Mouse (Mus musculus) liver, postnatal 0 days (tissue): ENCODE measurements at regions not wholly inside any gene's neighbourhood (a gene's known extent, or its start where the extent isn't known, plus 50 kb on each side); places are given as distances from the start of the nearest gene placed in this dataset.

Source experiments
- ATAC-seq: fragments of 200-750 bp; cut with Nextera tagmentation; 2 replicates; pipeline ENCODE4 v1.8.0; 2017; ENCODE audit warnings: mild to moderate bottlenecking, moderate library complexity
- DNase-seq: peaks from one replicate; pipeline ENCODE4 v3.0.0-alpha.2; 2016
- H3K27ac ChIP-seq: fragments of 300-500 bp; sonication (generic); 2 replicates; pipeline ENCODE4 v1.5.1; 2014; ENCODE audit warnings: antibody characterized with exemption, moderate library complexity, mild to moderate bottlenecking, low read depth
- H3K27me3 ChIP-seq: fragments of 300-500 bp; sonication (generic); 2 replicates; pipeline ENCODE4 v1.6.1; 2014; ENCODE audit warnings: low read length, control low read depth, mixed read lengths; ENCODE audit not compliant: insufficient read depth
- H3K36me3 ChIP-seq: fragments of 300-500 bp; sonication (generic); replicated peaks from 2 replicates; pipeline ENCODE4 v1.6.1; 2014; ENCODE audit warnings: mild to moderate bottlenecking, control low read depth, low read length, moderate library complexity, mixed read lengths; ENCODE audit not compliant: insufficient read depth
- H3K4me1 ChIP-seq: fragments of 300-500 bp; sonication (generic); 2 replicates; pipeline ENCODE4 v1.6.1; 2014; ENCODE audit warnings: antibody characterized with exemption, mild to moderate bottlenecking, control low read depth; ENCODE audit not compliant: insufficient read depth
- H3K4me2 ChIP-seq: fragments of 300-500 bp; sonication (generic); 2 replicates; pipeline ENCODE4 v1.6.1; 2014; ENCODE audit warnings: low read depth, mild to moderate bottlenecking, low read length, moderate library complexity, mixed read lengths
- H3K4me3 ChIP-seq: fragments of 300-500 bp; sonication (generic); 2 replicates; pipeline ENCODE4 v1.5.1; 2014; ENCODE audit warnings: low read depth, low read length
- H3K9ac ChIP-seq: fragments of 300-500 bp; sonication (generic); replicated peaks from 2 replicates; pipeline ENCODE4 v1.6.1; 2014; ENCODE audit warnings: mild to moderate bottlenecking, moderate library complexity
- H3K9me3 ChIP-seq: fragments of 300-500 bp; sonication (generic); 2 replicates; pipeline ENCODE4 v1.6.1; 2016; ENCODE audit warnings: mild to moderate bottlenecking, control low read depth, low read length, mixed read lengths
- CTCF ChIP-seq: sonication (generic); IDR thresholded peaks from 2 replicates; pipeline ENCODE4 v1.5.1; 2016; ENCODE audit warnings: antibody characterized with exemption, low read depth
- EP300 ChIP-seq: IDR thresholded peaks from 2 replicates; pipeline ENCODE4 v1.6.1; 2016; ENCODE audit warnings: antibody characterized with exemption, low read depth, mild to moderate bottlenecking
- WGBS: fragments of 180-500 bp; shearing (Covaris S2); extraction: QIAGEN DNeasy Blood & Tissue Kit; methylation state at CpG from one replicate; pipeline ENCODE4 v1.1.7; 2014; ENCODE audit not compliant: insufficient replicate concordance; 5-methylcytosine and 5-hydroxymethylcytosine counted together

DNA sequence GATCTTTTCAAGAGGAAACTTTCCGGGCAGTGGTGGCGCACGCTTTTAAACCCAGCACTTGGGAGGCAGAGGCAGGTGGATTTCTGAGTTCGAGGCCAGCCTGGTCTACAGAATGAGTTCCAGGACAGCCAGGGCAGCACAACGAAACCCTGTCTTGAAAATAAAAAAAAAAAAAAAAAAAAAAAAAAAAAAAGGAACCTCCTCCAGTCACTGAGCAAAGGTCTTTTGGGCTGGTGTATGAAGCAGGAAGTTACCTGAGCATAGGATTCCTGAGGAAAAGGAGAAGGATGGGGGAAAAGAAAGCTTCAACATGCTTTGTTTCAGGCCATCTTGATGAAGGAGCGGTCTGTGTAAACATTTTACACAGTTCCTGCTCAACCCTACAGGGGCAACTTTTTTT lies 72.9 kb upstream of the Serbp1 start:
- no peak overlapping the region for H3K4me2 ChIP-seq

GRCm38 (mm10) chr6:67163947-67164346 lies 74.0 kb upstream of the Serbp1 start:
- H3K9me3 ChIP-seq, result no peaks in the 10 kb centered on the region
- H3K36me3 ChIP-seq, result no peaks in the 10 kb centered on the region
- H3K9ac ChIP-seq, result no peak overlapping the region
- H3K4me1 ChIP-seq, result peaks cover 39% of the 10 kb centered on the region
- WGBS, result 51% methylated on average over 2 of the region's 2 CpGs
- no peak for DNase-seq
- H3K4me3 ChIP-seq, result no peak overlapping the region
- no peaks in the 10 kb centered on the region for H3K27me3 ChIP-seq
- no peak overlapping the region for H3K4me2 ChIP-seq
- H3K27ac ChIP-seq, result peak overlapping the region; percentile 26; the same call in 1 of the 2 replicates
- TF ChIP-seq EP300 (no peak), CTCF (no peak)
- ATAC-seq, result no peak

More for the DNA sequence above, 72.9 kb upstream of the Serbp1 start:
- Histone ChIP-seq H3K4me1 (peaks cover 30% of the 10 kb centered on the region), H3K9ac (no peak overlapping the region), H3K9me3 (no peaks in the 10 kb centered on the region), H3K4me3 (no peak overlapping the region), H3K27ac (no peak overlapping the region), H3K27me3 (no peaks in the 10 kb centered on the region), H3K36me3 (no peaks in the 10 kb centered on the region)
- TF ChIP-seq EP300 (no peak), CTCF (no peak)
- ATAC-seq, result no peak
- DNase-seq, result no peak
- WGBS, result 85% methylated on average over 6 of the region's 6 CpGs

GRCm38 (mm10) chr6:67162814-67163213 lies 75.2 kb upstream of the Serbp1 start:
- 54% methylated on average over 3 of the region's 3 CpGs for WGBS
- Histone ChIP-seq H3K36me3 (no peaks in the 10 kb centered on the region), H3K4me2 (peak overlapping the region; percentile 60; the same call in 1 of the 2 replicates), H3K4me1 (peaks cover 38% of the 10 kb centered on the region), H3K27ac (peak overlapping the region; percentile 97), H3K9ac (0 out of 2 replicates have a peak overlapping the region, but pooled peaks have one; percentile 31), H3K4me3 (no peak overlapping the region), H3K9me3 (no peaks in the 10 kb centered on the region), H3K27me3 (no peaks in the 10 kb centered on the region)
- no peak for ATAC-seq
- TF ChIP-seq EP300 (no peak), CTCF (no peak)
- DNase-seq, result no peak

GRCm38 (mm10) chr6:67161610-67162009 lies 76.4 kb upstream of the Serbp1 start:
- H3K27ac ChIP-seq, result peak overlapping the region; percentile 97
- 37% methylated on average over 7 of the region's 7 CpGs for WGBS
- no peaks in the 10 kb centered on the region for H3K36me3 ChIP-seq
- no peaks in the 10 kb centered on the region for H3K9me3 ChIP-seq
- H3K4me3 ChIP-seq, result 0 out of 2 replicates have a peak overlapping the region, but pooled peaks have one; percentile 17
- TF ChIP-seq EP300 (peak; percentile 100), CTCF (no peak)
- H3K4me1 ChIP-seq, result peaks cover 38% of the 10 kb centered on the region
- no peak overlapping the region for H3K9ac ChIP-seq
- ATAC-seq (peak; percentile 94), DNase-seq (peak; percentile 67)
- no peaks in the 10 kb centered on the region for H3K27me3 ChIP-seq
- H3K4me2 ChIP-seq, result peak overlapping the region; percentile 60

GRCm38 (mm10) chr6:67160564-67160963 lies 77.4 kb upstream of the Serbp1 start:
- H3K36me3 ChIP-seq, result no peaks in the 10 kb centered on the region
- 52% methylated on average over 3 of the region's 3 CpGs for WGBS
- TF ChIP-seq EP300 (peak; percentile 53), CTCF (no peak)
- peak overlapping the region; percentile 94 for H3K27ac ChIP-seq
- ATAC-seq, result no peak
- H3K4me1 ChIP-seq, result peaks cover 33% of the 10 kb centered on the region
- H3K4me3 ChIP-seq, result no peak overlapping the region
- no peaks in the 10 kb centered on the region for H3K9me3 ChIP-seq
- no peaks in the 10 kb centered on the region for H3K27me3 ChIP-seq
- no peak for DNase-seq
- H3K9ac ChIP-seq, result no peak overlapping the region
- peak overlapping the region; percentile 34; the same call in 1 of the 2 replicates for H3K4me2 ChIP-seq

DNA sequence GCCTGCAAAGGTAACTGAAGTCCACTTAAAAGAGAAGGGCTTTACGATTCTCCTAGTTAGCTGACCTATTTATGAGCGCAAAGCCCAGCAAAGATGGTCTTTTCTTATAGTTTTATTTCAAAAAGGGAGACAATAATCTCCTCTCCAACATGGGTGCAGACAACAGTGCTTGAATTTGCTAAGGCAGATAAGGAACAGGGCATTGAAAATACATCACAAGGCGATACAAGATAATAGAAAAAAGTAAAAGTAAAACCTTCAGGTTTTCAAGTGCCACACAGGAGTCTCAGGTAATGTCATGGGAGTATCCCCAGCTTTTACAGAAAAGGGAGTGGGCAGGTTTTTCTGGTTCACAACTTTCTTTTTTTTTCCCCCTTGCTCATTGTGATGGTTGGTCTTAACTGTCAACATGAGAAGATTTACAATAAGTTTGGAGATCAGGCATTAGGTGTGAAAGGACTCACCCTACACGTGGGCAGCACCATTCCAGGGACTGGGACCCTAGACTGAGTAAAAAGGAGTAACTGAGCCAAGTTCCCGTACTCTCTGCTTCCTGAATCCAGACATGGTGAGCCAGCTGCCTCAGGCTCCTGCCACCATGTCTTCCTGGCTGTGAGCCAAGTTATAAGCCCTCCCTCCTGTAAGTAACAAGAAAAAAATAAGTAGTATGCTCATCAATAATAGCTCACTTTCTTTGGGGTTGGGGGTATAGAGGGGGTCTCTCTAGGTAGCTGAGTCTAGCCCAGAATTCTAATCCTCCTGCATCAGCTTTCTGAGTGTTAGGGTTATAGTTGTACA lies 78.1 kb upstream of the Serbp1 start:
- Histone ChIP-seq H3K9ac (no peak overlapping the region), H3K4me2 (peak overlapping the region; percentile 34; the same call in 1 of the 2 replicates)

More for the DNA sequence above, 78.1 kb upstream of the Serbp1 start:
- H3K27me3 ChIP-seq, result no peaks in the 10 kb centered on the region
- H3K36me3 ChIP-seq, result no peaks in the 10 kb centered on the region
- peak overlapping the region; percentile 94 for H3K27ac ChIP-seq
- H3K4me1 ChIP-seq, result peaks cover 33% of the 10 kb centered on the region
- no peak overlapping the region for H3K4me3 ChIP-seq
- TF ChIP-seq CTCF (no peak), EP300 (peak; percentile 75; the same call in 1 of the 2 replicates)
- H3K9me3 ChIP-seq, result no peaks in the 10 kb centered on the region
- 58% methylated on average over 5 of the region's 5 CpGs for WGBS
- ATAC-seq, result no peak
- DNase-seq, result no peak
